Mouse (Mus musculus) adrenal gland, postnatal 25 days (tissue): ENCODE measurements around the gene Tjp1. TPM values are rescaled to one million over a fixed set of nuclear protein-coding genes. Genes with fewer than 3 reads are reported as not detected.
A peak's percentile ranks its signal among the peaks of the same experiment; 100 is the strongest.

Experiments
- DNase-seq: peaks from one replicate; pipeline ENCODE4 v3.0.0; 2021; ENCODE audit warnings: mixed read lengths
- total RNA-seq: library from RNA; stranded (reverse); gene quantifications from 2 replicates; pipeline ENCODE4 v1.2.3, GENCODE M21; 2021

The Tjp1 gene
- total RNA-seq, 1 experiment from 2014 or later: 113 TPM

- peak; percentile 45 for DNase-seq
Observed at GRCm38 (mm10) chr7:65486259-65486681, 41.3 kb downstream of the Tjp1 start.

GRCm38 (mm10) chr7:65484170-65484778 lies 43.3 kb downstream of the Tjp1 start:
- DNase-seq: no peak

- DNase-seq: no peak
Observed at GRCm38 (mm10) chr7:65482216-65482615, 45.4 kb downstream of the Tjp1 start.

DNA sequence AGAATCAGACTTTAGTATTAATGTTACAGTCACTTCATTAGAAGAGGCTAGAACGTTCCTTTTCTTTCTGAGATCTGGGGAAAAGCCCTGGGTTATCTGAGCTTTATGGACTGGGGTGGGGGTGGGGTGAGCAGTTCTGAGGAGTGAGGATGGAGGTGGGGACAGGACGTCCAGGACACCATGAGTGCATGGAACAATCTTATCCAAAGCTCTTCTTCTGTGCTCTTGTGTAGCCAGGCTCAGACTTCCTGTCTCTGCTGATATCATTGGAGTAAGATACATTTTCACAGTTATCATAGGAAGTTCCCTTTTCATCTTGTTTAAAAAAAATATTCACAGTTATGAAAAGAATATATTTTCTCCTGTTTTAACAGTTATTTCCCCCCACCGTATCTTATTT lies 55.5 kb downstream of the Tjp1 start:
- no peak for DNase-seq

- DNase-seq: no peak
Observed at GRCm38 (mm10) chr7:65471406-65471805, 56.2 kb downstream of the Tjp1 start.

DNA sequence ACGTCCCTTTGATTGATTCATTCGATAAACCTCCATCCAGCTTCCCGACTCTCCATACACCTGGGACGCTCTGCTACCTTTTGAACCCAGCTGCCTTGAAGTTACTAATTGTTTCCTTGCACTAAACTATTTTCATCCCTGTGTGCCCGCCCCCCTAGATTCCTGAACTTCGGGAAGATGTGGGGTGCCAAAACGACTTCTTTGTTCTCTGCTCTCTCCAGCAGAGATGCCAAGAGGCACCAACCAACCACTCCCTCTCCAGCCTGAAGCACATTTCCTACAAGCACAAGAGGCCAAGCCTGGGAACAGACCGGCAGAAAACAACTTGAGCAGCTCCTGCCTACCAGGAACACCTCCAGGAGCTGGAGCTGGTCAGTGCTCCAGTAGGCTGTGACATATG lies 57.4 kb downstream of the Tjp1 start:
- no peak for DNase-seq

GRCm38 (mm10) chr7:65469666-65470065 lies 57.9 kb downstream of the Tjp1 start:
- peak; percentile 47 for DNase-seq

GRCm38 (mm10) chr7:65468191-65468590 lies 59.4 kb downstream of the Tjp1 start:
- DNase-seq: peak; percentile 16

- no peak for DNase-seq
Observed at GRCm38 (mm10) chr7:65467306-65468021, 60.1 kb downstream of the Tjp1 start.

DNA sequence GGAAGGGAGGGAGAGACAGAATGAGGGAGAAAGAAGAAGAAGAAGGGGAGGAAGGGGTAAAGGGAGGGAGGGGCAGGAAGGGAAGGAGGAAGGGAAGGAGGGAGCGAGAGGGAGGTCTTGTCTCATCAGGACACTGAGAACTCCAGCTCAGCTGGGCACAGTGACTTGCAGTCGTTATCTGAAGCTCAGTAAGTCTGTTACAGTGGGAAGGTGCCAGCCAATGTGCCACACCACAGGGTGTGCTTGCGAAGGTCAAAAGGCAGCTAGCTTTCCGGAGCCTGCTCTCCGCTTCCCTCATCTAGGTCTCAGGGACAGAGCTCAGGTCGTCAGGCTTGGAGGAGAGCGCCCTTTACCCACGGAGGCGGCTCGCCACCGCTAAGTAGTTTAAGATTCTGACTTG lies 61.4 kb downstream of the Tjp1 start:
- DNase-seq: no peak

DNA sequence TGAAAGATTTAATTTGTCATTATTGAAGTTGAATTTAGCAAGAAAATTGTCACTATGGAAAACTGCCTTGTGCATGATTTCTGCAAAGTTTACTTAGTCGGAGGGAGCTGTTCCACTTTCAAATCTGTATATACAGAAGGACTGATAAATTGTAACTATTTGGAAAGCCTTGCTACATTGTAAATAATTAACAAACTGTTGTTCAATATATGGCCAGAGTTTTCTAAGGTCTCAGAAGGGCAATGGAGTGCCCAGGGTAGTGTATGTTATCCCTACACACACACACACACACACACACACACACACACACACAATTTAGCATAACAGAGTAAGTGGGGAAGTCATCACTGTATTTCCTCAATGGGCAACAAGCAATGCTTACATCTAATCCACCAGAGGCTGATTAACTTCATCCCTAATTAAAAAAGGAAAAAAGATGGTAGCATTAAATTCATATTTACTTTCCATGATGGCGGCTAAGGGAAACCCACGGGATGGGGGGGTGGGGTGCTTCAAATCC lies 63.0 kb downstream of the Tjp1 start:
- no peak for DNase-seq

DNA sequence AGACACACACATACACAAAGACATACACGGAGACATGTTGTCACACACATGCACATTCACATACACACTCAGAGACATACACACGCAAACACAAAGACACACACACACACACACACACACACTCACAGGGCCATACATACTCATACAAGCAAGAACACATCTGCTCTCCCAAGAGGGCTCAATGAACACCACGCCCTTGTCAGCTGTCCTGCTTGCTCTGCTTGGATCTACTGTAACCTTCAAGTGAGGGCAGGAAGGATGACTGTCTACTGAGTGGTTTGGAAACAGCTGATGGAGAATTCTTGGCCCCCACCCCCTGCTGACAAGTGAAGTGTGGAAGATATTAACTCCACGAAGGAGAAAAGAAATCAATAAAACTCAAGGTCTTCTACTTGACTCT lies 64.1 kb downstream of the Tjp1 start:
- DNase-seq: no peak

DNA sequence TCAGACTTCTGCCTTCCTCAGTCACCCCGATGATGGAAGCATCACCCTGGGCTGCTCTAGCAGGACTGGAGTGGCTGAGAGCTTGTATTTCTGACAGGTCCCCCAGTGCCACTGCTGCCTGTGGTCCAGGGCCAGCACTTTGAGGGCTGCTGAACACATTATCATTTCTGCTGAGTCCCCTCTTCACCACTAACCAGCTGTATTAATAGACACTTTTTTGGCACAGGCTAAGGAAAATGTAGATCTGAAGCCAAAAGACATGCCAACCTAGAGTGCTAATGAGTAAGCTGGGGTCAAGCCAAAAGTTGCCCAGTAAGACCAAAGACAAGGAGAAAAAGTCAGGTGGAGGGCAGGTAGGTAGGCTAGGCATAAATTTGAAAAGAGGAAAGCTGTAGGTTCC lies 66.2 kb downstream of the Tjp1 start:
- no peak for DNase-seq

GRCm38 (mm10) chr7:65460196-65460595 lies 67.4 kb downstream of the Tjp1 start:
- no peak for DNase-seq

DNA sequence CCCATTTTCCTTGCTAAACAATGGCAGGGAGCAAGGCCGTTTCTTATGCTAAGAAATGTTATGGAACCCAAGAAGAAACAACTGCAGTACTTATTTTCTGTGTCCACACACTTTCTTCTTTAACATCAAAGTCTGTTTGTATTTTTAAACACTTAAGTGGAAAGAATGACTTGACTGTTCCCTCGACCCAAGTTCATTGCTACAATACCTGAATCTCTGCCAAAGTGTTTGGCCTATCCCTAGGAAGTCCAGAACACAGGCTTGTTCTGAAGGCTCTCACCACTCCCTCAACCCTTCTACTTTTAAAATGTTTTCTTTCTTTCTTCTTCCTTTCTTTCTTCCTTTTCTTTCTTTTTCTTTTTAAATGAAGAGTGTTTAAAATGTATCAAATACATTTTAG lies 71.5 kb downstream of the Tjp1 start:
- DNase-seq: no peak

DNA sequence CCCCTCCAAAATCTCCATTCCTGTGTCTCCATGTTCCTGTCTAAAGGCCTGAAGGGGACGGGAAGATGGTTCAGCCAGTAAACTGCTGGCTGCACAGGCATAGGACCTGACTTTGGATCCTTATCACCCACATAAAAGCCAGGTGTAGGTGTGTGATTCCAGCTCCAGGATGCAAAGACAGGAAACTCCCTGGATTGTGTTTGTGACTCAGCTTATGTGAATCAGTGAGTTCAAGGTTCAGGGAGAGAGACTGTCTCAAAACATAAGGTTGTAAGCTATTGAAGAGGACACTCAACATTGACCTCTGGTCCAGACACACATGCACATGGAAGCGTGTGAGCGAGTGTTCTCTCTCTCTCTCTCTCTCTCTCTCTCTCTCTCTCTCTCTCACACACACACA lies 72.4 kb downstream of the Tjp1 start:
- DNase-seq: no peak

- DNase-seq: no peak
Observed at GRCm38 (mm10) chr7:65454269-65454668, 73.3 kb downstream of the Tjp1 start.

DNA sequence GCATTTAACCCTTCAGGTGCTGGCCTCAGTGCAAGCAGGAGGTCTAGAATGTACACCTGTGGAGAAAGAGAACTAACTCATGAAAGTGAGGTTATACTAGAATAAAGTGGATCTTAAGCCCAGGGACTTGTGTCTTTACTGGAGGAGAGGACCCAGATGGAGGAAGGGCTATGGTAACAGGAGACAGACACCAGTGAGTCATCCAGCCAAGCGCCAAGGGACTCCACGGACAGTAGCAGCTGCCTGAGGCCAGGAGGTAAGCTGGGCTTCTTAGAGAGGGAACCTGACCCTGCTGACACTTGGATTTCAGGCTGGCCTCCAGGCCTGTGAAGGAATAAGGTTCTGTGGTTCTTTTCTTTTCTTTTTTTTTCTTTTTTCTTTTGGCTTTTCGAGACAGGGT lies 75.3 kb downstream of the Tjp1 start:
- DNase-seq: no peak

DNA sequence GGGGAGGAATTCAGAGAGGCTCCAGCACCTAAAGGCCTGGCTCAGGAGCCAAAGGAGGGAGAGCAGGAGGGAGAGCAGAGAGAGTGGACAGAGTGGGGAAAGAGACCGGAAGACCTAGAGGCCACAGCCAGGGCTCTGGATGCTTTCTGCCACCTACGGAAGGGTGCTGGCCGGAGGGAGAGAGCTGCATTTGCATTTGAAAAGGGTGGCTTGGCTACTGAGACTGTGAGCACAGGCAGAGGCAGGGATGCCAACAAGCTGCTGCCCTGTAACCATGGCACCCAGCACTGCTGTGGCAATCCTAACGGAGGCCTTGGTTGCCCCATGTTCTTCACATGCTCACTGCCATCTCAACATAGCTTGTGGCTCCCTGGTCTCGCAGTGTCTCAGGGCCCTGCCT lies 77.4 kb downstream of the Tjp1 start:
- DNase-seq: no peak

DNA sequence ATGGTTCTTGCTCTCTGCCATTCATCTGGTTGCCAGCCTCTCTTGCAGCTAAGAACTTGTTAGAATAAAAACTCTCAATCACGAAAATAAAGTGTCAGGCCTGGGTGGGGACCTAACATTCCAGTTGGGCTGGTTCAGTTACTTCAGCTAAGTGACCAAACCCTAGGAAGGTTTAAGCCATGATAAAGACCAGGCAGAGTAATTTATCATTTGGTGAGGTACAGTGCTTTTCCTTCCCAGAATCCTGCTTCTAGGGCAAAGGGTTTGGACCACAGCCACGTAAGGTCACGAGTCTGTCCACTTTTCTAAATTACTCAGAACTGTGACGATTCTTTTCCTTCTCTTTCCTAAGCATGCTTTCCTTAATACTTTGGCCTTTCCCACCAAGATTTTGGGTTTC lies 86.1 kb downstream of the Tjp1 start:
- peak; percentile 34 for DNase-seq

GRCm38 (mm10) chr7:65439518-65439917 lies 88.1 kb downstream of the Tjp1 start:
- DNase-seq: no peak

DNA sequence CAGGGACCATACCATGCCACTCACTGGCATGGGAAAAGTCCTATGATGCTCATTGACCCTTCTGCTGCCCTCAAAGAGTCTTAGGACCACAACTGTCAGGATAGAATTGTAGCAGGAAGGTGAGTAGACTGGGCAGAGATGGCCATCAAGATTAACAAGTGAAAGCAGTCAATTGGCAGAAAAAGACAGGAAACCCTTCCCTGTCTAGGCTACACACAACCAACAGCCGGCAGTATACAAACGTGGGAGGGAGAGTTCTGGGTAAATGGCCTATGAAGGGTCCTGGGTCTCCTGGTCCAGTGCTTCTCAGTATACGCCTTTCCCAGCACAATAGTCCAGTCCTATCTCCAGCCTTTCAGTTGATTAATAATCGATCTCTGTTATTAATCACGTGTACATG lies 89.4 kb downstream of the Tjp1 start:
- DNase-seq: no peak

GRCm38 (mm10) chr7:65436921-65437320 lies 90.7 kb downstream of the Tjp1 start:
- DNase-seq: no peak
